Mouse (Mus musculus): ENCODE measurements at regions not wholly inside any gene's neighbourhood (a gene's known extent, or its start where the extent isn't known, plus 50 kb on each side); places are given as distances from the start of the nearest gene placed in this dataset.

- TF ChIP-seq POLR2A (IDR thresholded peaks at IDR 0.05; ENCODE audit: insufficient read depth, low read depth, low read length): no peak
- TF ChIP-seq CTCF (IDR thresholded peaks at IDR 0.05; ENCODE audit: insufficient read depth, low read depth, low read length): no peak
These were observed 391.3 kb downstream of the Slc4a3 start for GRCm38 (mm10) chr1:75937331-75937730.

Measured in olfactory bulb, adult 2 months (tissue).